Mouse (Mus musculus) heart, adult 9 months (tissue): Measurements from ENCODE around the gene Nsun7.

Experiments
- DNase-seq, 2 experiments: peaks; one replicate each; pipeline ENCODE4 v3.0.0; 2022; ENCODE audit warnings: low spot score in 2 of 2

Nsun7 gene

DNA sequence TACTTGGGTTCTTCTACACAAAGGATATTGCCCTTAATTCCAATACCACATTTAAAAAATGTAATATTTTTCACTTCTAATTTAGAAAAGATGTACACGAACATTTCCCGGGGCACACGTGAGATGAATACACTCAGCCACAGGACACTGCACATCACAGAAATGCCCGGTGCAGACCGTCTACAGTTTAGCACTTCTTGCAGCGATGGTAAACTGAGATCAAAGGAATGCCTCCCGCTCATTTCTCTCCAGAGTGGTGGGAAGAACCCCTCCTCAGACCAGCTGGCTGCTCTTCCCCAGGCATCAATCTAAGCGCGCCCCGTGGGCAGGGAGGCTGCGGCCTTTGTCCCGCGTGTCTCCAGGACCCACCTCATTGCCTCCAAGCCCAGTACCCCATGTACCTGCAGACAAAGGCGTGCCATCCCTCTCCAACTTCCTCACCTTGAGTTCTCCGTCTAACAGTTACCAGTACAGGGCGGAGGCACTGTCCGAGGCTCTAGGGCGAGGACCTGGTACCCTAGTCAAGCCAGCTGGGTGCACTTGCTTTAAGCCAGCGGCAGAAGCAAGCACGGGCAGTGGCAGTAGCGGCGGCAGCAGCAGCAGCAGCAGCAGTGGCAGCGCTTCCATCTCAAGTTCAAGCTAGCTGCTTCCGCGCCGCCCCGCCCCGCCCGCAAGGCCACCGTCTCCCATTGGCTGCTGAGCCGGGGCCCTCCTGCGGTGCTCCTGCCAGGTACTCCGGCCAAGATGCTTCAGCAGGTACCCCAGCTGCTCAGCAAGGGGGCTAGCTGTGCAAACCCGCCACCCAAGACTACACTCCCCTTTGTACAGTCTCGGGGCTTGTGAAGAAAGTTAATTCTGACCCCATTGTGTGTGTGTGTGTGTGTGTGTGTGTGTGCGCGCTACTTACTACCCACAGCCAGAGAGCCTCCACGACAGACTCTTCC lies 77.6 kb downstream of the Nsun7 start:
- peak in 1 of 2 experiments; percentile 40 for DNase-seq

DNA sequence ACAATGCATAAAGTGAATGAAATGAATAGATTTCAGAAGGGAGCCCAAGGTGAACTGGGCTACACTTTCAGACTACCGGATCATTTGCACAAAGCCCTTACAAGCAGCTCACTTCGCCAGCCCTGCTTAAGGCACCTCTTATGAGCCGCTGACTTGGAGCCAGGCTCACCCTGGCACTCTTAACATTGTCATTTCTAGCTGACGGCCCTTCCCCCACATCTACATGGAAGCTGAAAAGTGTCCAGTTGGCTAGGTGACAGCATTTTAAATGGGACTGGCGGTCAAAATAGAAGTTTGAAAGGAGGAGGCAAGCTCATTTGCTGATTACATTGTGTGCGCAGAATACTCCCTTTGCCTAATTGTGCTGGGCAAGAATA lies 78.3 kb downstream of the Nsun7 start:
- DNase-seq, result peak; percentile 62 to 76

DNA sequence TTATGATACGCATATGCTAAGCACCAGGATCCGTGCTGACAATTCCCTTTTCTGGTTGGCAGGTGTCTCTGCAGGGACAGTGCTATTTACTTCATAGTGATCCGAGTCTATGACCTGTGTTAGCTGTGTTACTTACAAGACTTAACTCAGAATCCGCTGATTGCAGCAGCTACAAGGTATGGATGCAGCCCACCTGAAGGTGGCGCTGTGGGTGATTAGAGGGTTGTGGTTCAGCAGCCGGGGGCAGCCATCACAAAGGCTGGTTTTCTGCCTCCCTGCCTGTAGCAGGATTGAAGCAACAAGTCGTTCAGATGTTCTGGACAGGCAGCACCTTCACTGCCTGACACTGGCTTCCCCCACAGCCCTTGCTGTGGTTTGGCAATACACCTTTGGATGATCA lies 78.9 kb downstream of the Nsun7 start:
- no peak for DNase-seq

DNA sequence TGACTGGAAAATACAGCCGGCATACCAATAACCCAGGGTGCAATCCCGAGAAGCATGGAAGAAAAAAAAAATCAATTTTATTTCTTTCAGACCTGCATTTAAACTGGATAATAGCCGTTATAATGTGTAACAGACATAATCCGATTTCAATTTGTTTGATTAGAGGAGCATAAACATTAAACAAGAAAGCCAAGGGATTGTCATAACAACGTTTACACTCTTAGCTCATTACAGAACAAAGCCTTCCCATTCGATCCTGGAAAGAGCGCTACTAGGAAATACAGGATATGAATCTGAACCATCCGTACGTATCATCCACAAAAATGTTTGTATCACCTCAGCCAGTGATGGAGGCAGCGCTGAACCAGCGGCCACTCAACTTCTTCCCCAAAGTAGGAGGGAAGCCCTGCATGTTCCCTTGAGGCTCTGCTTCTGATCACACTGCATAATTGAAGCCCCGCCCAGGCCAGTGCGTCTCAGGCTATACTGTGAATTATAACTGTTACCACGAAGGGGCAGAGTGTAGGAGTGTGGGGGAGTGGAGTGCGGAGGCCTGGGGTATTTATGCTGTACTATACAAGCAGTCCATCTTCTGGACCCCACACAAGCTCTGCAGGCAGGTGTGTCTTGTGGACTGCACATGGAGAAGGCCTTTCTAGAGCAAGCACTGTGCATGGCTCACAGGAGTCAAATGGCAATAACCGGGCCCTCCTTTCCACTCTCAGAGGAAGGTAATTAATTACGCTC lies 80.8 kb downstream of the Nsun7 start:
- DNase-seq, result no peak

DNA sequence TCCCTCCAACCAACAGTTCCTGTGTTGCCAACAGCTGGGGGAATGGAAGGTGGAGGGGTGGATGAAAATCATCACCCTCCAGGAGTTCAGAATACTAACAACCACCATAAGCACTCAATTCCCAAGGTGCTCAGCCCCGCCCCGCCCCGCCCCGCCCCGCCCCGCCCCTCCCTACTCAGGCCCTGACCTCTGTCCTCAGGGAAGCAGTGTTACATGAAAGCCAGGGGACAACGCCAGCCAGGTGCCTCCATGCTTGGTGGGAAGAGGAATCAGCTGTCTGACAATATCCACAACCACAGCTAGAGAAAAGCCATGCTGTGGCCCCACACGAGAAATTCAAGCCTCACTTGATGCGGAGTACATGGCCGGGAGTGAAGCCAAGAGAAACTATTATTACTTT lies 82.2 kb downstream of the Nsun7 start:
- DNase-seq, result no peak

DNA sequence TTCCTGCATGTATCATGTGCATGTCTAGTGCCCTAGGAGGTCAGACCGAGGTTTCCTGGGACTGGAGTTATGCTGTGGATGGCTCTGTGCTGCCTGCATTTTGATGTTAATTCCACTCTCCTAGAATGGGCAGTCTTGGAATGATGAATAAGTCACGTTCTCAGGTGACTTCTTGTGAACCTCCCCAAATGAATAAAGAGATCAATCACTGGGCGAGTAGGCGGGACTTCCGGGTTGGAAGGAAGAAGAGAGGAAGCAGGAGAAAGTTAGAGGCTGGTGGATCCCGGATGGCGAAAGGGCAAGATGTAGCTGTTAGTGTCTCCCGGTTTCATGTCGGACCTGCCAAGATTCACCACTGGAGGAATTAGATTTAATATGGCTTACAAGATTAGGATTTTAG lies 82.6 kb downstream of the Nsun7 start:
- DNase-seq, result no peak

DNA sequence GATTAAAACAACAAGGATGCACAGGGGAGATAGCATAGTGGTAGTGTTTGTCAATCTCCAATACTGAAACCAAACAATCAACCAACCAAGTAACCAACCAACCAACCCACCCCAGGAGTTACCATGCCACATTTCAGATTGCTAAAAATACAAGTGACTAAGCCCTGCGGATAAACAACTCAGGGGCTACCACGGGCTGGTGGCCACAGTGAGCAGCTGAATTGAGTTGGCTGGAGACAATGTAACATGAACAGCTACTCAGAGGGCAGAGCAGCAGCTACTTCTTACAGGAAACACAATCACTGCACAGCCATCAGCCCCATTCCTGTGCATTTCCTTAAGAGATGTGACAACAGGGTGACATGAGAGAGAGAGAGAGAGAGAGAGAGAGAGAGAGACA lies 84.5 kb downstream of the Nsun7 start:
- no peak for DNase-seq

DNA sequence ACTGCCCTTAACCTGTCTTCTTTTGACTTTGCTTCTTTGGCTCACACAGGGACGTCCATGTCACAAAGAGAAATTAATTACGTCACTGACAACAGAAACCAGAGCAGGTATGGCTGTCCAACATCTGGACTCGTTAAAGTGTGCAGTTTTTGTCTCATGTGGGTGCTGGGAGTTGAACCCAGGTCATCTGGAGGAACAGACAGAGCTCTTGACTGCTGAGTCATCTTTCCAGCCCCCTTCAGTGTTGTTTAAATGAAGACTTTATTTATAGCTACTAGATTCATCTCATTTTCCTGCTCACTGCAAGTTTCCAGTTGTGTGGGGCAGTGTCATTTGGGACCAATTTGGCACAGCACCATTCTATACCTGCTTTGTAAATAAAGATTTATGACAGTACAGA lies 85.4 kb downstream of the Nsun7 start:
- no peak for DNase-seq

DNA sequence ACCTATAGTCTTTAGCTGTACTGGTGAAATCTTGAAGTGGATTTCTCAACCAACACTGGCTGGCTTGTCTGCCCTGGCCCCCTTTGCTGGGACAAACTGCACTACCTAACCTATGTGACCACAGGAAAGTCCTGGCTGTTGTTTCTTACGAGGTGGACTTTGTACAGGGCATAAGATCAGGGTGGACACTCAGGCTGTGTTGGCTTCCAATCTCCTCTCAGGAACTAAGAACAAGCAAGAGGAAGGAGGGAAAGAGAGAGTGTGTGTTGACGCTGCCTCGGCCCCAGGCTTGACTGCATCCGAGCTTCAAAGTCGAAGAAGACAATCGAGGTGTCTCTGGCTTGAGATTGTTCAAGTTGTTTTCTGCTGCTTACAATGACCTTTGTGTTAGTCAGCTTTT lies 87.1 kb downstream of the Nsun7 start:
- DNase-seq, result no peak
